Mouse (Mus musculus) hindbrain, embryonic 14.5 days (tissue): ENCODE measurements around the gene Selenoi. TPM values are rescaled to one million over a fixed set of nuclear protein-coding genes. Genes with fewer than 3 reads are reported as not detected.
A peak's percentile ranks its signal among the peaks of the same experiment; 100 is the strongest.
"Not testable (repeated sequence)": the region's sequence is repeated elsewhere in the genome, so short reads cannot be mapped to it uniquely, and the experiment has no call there.

Experiments used
- ATAC-seq: fragments of 200-750 bp; cut with Nextera tagmentation; 2 replicates; pipeline ENCODE4 v1.8.0; 2017; ENCODE audit warnings: moderate number of reproducible peaks, mild to moderate bottlenecking, moderate TSS enrichment, moderate library complexity; ENCODE audit not compliant: low FRiP score
- DNase-seq: peaks from one replicate; pipeline ENCODE4 v3.0.0-alpha.2; 2015; ENCODE audit warnings: low spot score
- H3K27ac ChIP-seq: fragments of 300-500 bp; sonication (generic); 2 replicates; pipeline ENCODE4 v1.5.1; 2014; ENCODE audit warnings: mild to moderate bottlenecking, moderate library complexity
- H3K27me3 ChIP-seq: fragments of 300-500 bp; sonication (generic); 2 replicates; pipeline ENCODE4 v1.6.1; 2014; ENCODE audit warnings: mild to moderate bottlenecking, low read length, mixed read lengths; ENCODE audit not compliant: control insufficient read depth, insufficient read depth
- H3K36me3 ChIP-seq: fragments of 300-500 bp; sonication (generic); replicated peaks from 2 replicates; pipeline ENCODE4 v1.6.1; 2014; ENCODE audit not compliant: control insufficient read depth, insufficient read depth
- H3K4me1 ChIP-seq: fragments of 300-500 bp; sonication (generic); replicated peaks from 2 replicates; pipeline ENCODE4 v1.6.1; 2014; ENCODE audit warnings: antibody characterized with exemption, low read length, mixed read lengths; ENCODE audit not compliant: control insufficient read depth, insufficient read depth
- H3K4me2 ChIP-seq: fragments of 300-500 bp; sonication (generic); replicated peaks from 2 replicates; pipeline ENCODE4 v1.6.1; 2014; ENCODE audit warnings: mild to moderate bottlenecking, moderate library complexity
- H3K4me3 ChIP-seq: fragments of 300-500 bp; sonication (generic); replicated peaks from 2 replicates; pipeline ENCODE4 v1.5.1; 2014; ENCODE audit warnings: mild to moderate bottlenecking, low read length
- H3K9ac ChIP-seq: fragments of 300-500 bp; sonication (generic); 2 replicates; pipeline ENCODE4 v1.6.1; 2014
- H3K9me3 ChIP-seq: fragments of 300-500 bp; sonication (generic); 2 replicates; pipeline ENCODE4 v1.6.1; 2016; ENCODE audit warnings: low read length; ENCODE audit not compliant: control insufficient read depth
- WGBS: fragments of 180-500 bp; shearing (Covaris S2); extraction: QIAGEN DNeasy Blood & Tissue Kit; methylation state at CpG from one replicate; pipeline ENCODE4 v1.1.7; 2014; 5-methylcytosine and 5-hydroxymethylcytosine counted together
- polyA plus RNA-seq: library from polyadenylated mRNA; unstranded; fragments of >200 nt; fragmentation: Nextera tagmentation; extraction: Ambion mirVana; gene quantifications from 2 replicates; pipeline ENCODE4 v1.2.1, GENCODE M21; 2014

The Selenoi gene
- polyA plus RNA-seq, 1 experiment from 2014 or later, result 38.0 TPM

GRCm38 (mm10) chr5:30205034-30205433, 27.3 kb upstream of the Selenoi start:
- no peak overlapping the region for H3K4me2 ChIP-seq
- H3K9ac ChIP-seq, result no peak overlapping the region
- H3K27me3 ChIP-seq, result no peaks in the 10 kb centered on the region
- no peaks in the 10 kb centered on the region for H3K36me3 ChIP-seq
- H3K4me1 ChIP-seq, result no peaks in the 10 kb centered on the region
- H3K9me3 ChIP-seq, result no peaks in the 10 kb centered on the region
- DNase-seq (no peak), ATAC-seq (no peak)
- H3K4me3 ChIP-seq, result no peak overlapping the region
- H3K27ac ChIP-seq, result no peak overlapping the region
- 73% methylated on average over 3 of the region's 3 CpGs for WGBS

GRCm38 (mm10) chr5:30205493-30205892, 26.9 kb upstream of the Selenoi start, which contains the start of gene Adgrf3:
Gene Adgrf3, minus strand, starts transcription at chr5:30205722.
- no peaks in the 10 kb centered on the region for H3K4me1 ChIP-seq
- no peak within 1 kb of the TSS for H3K27ac ChIP-seq
- no peak within 1 kb of the TSS for H3K4me3 ChIP-seq
- DNase-seq (no peak), ATAC-seq (no peak)
- no peaks in the 10 kb centered on the region for H3K27me3 ChIP-seq
- WGBS, result 37% methylated on average over 5 of the region's 5 CpGs
- H3K9ac ChIP-seq, result no peak within 1 kb of the TSS
- H3K36me3 ChIP-seq, result no peaks in the 10 kb centered on the region
- H3K9me3 ChIP-seq, result no peaks in the 10 kb centered on the region
- H3K4me2 ChIP-seq, result no peak within 1 kb of the TSS

GRCm38 (mm10) chr5:30207276-30207675, 25.1 kb upstream of the Selenoi start:
- Histone ChIP-seq H3K9me3 (no peaks in the 10 kb centered on the region), H3K27me3 (no peaks in the 10 kb centered on the region), H3K36me3 (no peaks in the 10 kb centered on the region), H3K4me2 (no peak overlapping the region), H3K4me3 (no peak overlapping the region), H3K9ac (no peak overlapping the region), H3K4me1 (no peaks in the 10 kb centered on the region), H3K27ac (no peak overlapping the region)
- ATAC-seq, result no peak
- WGBS, result 66% methylated on average over 6 of the region's 6 CpGs
- DNase-seq, result no peak

- H3K9ac ChIP-seq, H3K36me3 ChIP-seq, H3K4me2 ChIP-seq, ATAC-seq, H3K27me3 ChIP-seq, H3K9me3 ChIP-seq, H3K4me1 ChIP-seq, DNase-seq, H3K4me3 ChIP-seq, H3K27ac ChIP-seq: not testable (repeated sequence)
- WGBS, result 94% methylated on average over 5 of the region's 5 CpGs
Observed at GRCm38 (mm10) chr5:30210758-30211157, 21.6 kb upstream of the Selenoi start.

GRCm38 (mm10) chr5:30214889-30215288, 17.5 kb upstream of the Selenoi start:
- H3K9ac ChIP-seq, result no peak overlapping the region
- DNase-seq, result peak; percentile 87
- no peak for ATAC-seq
- no peaks in the 10 kb centered on the region for H3K4me1 ChIP-seq
- H3K27me3 ChIP-seq, result no peaks in the 10 kb centered on the region
- no peak overlapping the region for H3K27ac ChIP-seq
- H3K36me3 ChIP-seq, result no peaks in the 10 kb centered on the region
- H3K4me2 ChIP-seq, result no peak overlapping the region
- H3K4me3 ChIP-seq, result no peak overlapping the region
- H3K9me3 ChIP-seq, result no peaks in the 10 kb centered on the region
- WGBS, result 16% methylated on average over 4 of the region's 4 CpGs

- Histone ChIP-seq H3K4me1 (no peaks in the 10 kb centered on the region), H3K4me2 (no peak overlapping the region), H3K4me3 (no peak overlapping the region), H3K36me3 (no peaks in the 10 kb centered on the region), H3K27me3 (no peaks in the 10 kb centered on the region), H3K9ac (no peak overlapping the region), H3K9me3 (no peaks in the 10 kb centered on the region), H3K27ac (no peak overlapping the region)
- ATAC-seq, result no peak
- no peak for DNase-seq
- 77% methylated on average over 5 of the region's 5 CpGs for WGBS
Observed at GRCm38 (mm10) chr5:30215970-30216369, 16.4 kb upstream of the Selenoi start.

GRCm38 (mm10) chr5:30219715-30220114, 12.7 kb upstream of the Selenoi start:
- Histone ChIP-seq H3K4me2 (no peak overlapping the region), H3K9ac (no peak overlapping the region), H3K9me3 (no peaks in the 10 kb centered on the region), H3K4me1 (no peaks in the 10 kb centered on the region), H3K27ac (no peak overlapping the region), H3K4me3 (no peak overlapping the region), H3K27me3 (no peaks in the 10 kb centered on the region), H3K36me3 (0 out of 2 replicates have a peak, but pooled peaks cover 4% of the 10 kb centered on the region)
- DNase-seq (no peak), ATAC-seq (no peak)
- WGBS, result 87% methylated on average over 2 of the region's 2 CpGs

GRCm38 (mm10) chr5:30220666-30221065, 11.7 kb upstream of the Selenoi start:
- no peak overlapping the region for H3K27ac ChIP-seq
- no peak overlapping the region for H3K4me3 ChIP-seq
- WGBS, result 85% methylated on average over 8 of the region's 8 CpGs
- no peaks in the 10 kb centered on the region for H3K4me1 ChIP-seq
- no peaks in the 10 kb centered on the region for H3K9me3 ChIP-seq
- no peak overlapping the region for H3K4me2 ChIP-seq
- H3K27me3 ChIP-seq, result no peaks in the 10 kb centered on the region
- H3K36me3 ChIP-seq, result 0 out of 2 replicates have a peak, but pooled peaks cover 4% of the 10 kb centered on the region
- ATAC-seq (no peak), DNase-seq (no peak)
- no peak overlapping the region for H3K9ac ChIP-seq

GRCm38 (mm10) chr5:30222681-30223080, 9.7 kb upstream of the Selenoi start:
- Histone ChIP-seq H3K9me3 (no peaks in the 10 kb centered on the region), H3K9ac (no peak overlapping the region), H3K36me3 (0 out of 2 replicates have a peak, but pooled peaks cover 4% of the 10 kb centered on the region), H3K27ac (no peak overlapping the region), H3K4me2 (no peak overlapping the region), H3K27me3 (no peaks in the 10 kb centered on the region), H3K4me3 (no peak overlapping the region), H3K4me1 (no peaks in the 10 kb centered on the region)
- no peak for DNase-seq
- ATAC-seq, result no peak
- 97% methylated on average over 8 of the region's 8 CpGs for WGBS

GRCm38 (mm10) chr5:30230901-30231300, 1.5 kb upstream of the Selenoi start:
- DNase-seq, result no peak
- 84% methylated on average over 4 of the region's 4 CpGs for WGBS
- H3K4me2 ChIP-seq, result no peak overlapping the region

More at GRCm38 (mm10) chr5:30230901-30231300, 1.5 kb upstream of the Selenoi start:
- no peaks in the 10 kb centered on the region for H3K9me3 ChIP-seq
- no peak overlapping the region for H3K27ac ChIP-seq
- no peak for ATAC-seq
- peaks cover 3% of the 10 kb centered on the region; the same call in 1 of the 2 replicates for H3K36me3 ChIP-seq
- H3K4me1 ChIP-seq, result peaks cover 26% of the 10 kb centered on the region
- H3K4me3 ChIP-seq, result no peak overlapping the region
- no peaks in the 10 kb centered on the region for H3K27me3 ChIP-seq
- no peak overlapping the region for H3K9ac ChIP-seq
